Mouse (Mus musculus) olfactory bulb, adult 2 months (tissue): ENCODE results near the gene Tmem37.

ENCODE experiments used
- CTCF ChIP-seq: fragments of 200-500 bp; IDR thresholded peaks from 2 replicates; pipeline ENCODE4 v1.5.1; 2012; ENCODE audit warnings: low read depth, mild to moderate bottlenecking, low read length, moderate library complexity; ENCODE audit not compliant: insufficient read depth
- POLR2A ChIP-seq: fragments of 200-500 bp; IDR thresholded peaks from 2 replicates; pipeline ENCODE4 v1.6.1; 2012; ENCODE audit warnings: mild to moderate bottlenecking, low read depth, low read length, moderate library complexity; ENCODE audit not compliant: insufficient read depth

DNA sequence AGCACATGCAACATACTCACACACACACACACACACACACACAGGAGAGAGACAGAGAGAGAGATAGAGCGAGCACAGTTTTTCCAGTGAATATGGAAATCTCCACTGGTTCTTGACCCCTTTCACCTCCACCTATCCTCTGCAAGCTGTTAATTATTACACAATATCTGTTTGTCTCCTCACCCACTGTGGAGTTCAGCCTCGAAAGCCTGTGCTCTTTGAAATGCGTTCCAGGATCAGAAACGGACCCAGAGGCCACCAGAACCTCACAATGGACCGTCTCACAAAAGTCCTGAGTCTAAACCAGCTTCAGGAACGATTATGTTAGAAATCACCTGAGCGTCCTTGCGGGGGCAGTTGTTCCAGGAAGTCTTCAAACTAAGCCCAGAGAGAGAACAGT lies 7.7 kb downstream of the Tmem37 start:
- TF ChIP-seq CTCF, result no peak
- no peak for TF ChIP-seq POLR2A
